Mouse (Mus musculus) left cerebral cortex, postnatal 36 days (tissue): ENCODE results near the gene Wdr12. TPM values are rescaled to one million over a fixed set of nuclear protein-coding genes. Genes with fewer than 3 reads are reported as not detected.

Source experiments
- total RNA-seq, 2 experiments: library from RNA; stranded (reverse); gene quantifications; 2 replicates each; pipeline ENCODE4 v1.2.3; 2021

Gene Wdr12
- total RNA-seq, 2 experiments from 2014 or later = 26.0 to 34.2 TPM

Other genes with a start within 250 kb of the Wdr12 start
- gene Fam117b, start 185.6 kb downstream of the Wdr12 start, total RNA-seq = 10 to 100 TPM; 53.4 to 53.5 TPM
- 10 to 100 TPM; 37.0 to 38.6 TPM for gene Ica1l, start 55.5 kb downstream of the Wdr12 start, total RNA-seq
- 10 to 100 TPM; 25.8 to 26.3 TPM for gene Carf, start 398 bp downstream of the Wdr12 start, total RNA-seq
- gene Nbeal1, start 82.0 kb upstream of the Wdr12 start, total RNA-seq = 10 to 100 TPM; 17.8 to 26.9 TPM
- 10 to 100 TPM in 1 of 2 experiments, 1 to 10 TPM in 1; 8.4 to 10.7 TPM for gene Cyp20a1, start 244.7 kb upstream of the Wdr12 start, total RNA-seq